ENCODE assay signal across 1 mouse cellular context in the genomic region with DNA sequence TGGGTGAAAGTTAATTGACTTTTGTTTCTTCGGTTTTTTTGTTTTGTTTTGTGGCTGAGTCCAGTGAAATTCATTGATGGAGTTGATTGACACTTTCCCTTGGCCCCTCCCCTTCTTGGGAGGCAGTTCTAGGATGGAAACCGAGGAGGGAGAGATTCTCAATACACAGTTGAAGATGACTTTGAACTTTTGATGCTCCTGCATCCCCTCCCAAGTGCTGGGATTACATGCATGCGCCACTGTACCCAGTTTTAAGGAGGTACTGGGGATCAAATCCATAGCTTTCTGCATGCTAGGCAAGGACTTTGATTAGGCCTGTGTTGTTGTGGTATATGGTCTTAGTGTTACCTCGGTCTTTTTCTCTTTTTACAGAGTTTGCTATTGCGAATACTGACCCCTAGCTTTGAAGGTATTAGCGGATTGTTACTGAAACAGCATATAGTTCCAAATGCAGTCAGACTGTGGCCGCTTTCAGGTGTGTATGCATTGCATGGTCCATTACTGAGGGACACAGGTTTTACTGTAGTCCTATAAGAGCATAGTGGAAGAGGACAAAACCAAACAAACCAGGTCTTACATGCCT.
TF ChIP-seq lines count a peak whose summit lies in the region.

No protein-coding gene starts in this region.

TF ChIP-seq in CH12.LX, 34 proteins besides CTCF, POLR2A, EP300 and RAD21 (continued from another document):
- TF ChIP-seq HCFC1 (IDR thresholded peaks at IDR 0.05; ENCODE audit: low read depth, low read length), result 0 out of 2 replicates have a peak, but pooled peaks have one; percentile 2
